Mouse (Mus musculus) hindbrain, embryonic 16.5 days (tissue): ENCODE results near the gene Erc2. TPM values are rescaled to one million over a fixed set of nuclear protein-coding genes. Genes with fewer than 3 reads are reported as not detected.

Experiments used
- ATAC-seq: fragments of 200-750 bp; cut with Nextera tagmentation; 2 replicates; pipeline ENCODE4 v1.8.0; 2017; ENCODE audit warnings: moderate TSS enrichment, moderate library complexity
- H3K27ac ChIP-seq: fragments of 300-500 bp; sonication (generic); 2 replicates; pipeline ENCODE4 v1.5.1; 2014; ENCODE audit warnings: low read depth, mild to moderate bottlenecking, control low read depth, low read length, moderate library complexity
- H3K27me3 ChIP-seq: fragments of 300-500 bp; sonication (generic); replicated peaks from 2 replicates; pipeline ENCODE4 v1.6.1; 2014; ENCODE audit warnings: low read length; ENCODE audit not compliant: control insufficient read depth, insufficient read depth
- H3K36me3 ChIP-seq: fragments of 300-500 bp; sonication (generic); 2 replicates; pipeline ENCODE4 v1.6.1; 2014; ENCODE audit warnings: mild to moderate bottlenecking, low read length, moderate library complexity, mixed read lengths; ENCODE audit not compliant: control insufficient read depth, insufficient read depth
- H3K4me1 ChIP-seq: fragments of 300-500 bp; sonication (generic); 2 replicates; pipeline ENCODE4 v1.6.1; 2014; ENCODE audit warnings: low read depth, low read length; ENCODE audit not compliant: control insufficient read depth, insufficient read depth
- H3K4me2 ChIP-seq: fragments of 300-500 bp; sonication (generic); 2 replicates; pipeline ENCODE4 v1.6.1; 2014; ENCODE audit warnings: mild to moderate bottlenecking, low read length, control low read depth, moderate library complexity
- H3K4me3 ChIP-seq: fragments of 300-500 bp; sonication (generic); 2 replicates; pipeline ENCODE4 v1.5.1; 2014; ENCODE audit warnings: mild to moderate bottlenecking, low read length, control low read depth, moderate library complexity
- H3K9ac ChIP-seq: fragments of 300-500 bp; sonication (generic); 2 replicates; pipeline ENCODE4 v1.6.1; 2014; ENCODE audit warnings: low read depth, mild to moderate bottlenecking, control low read depth, low read length, moderate library complexity
- H3K9me3 ChIP-seq: fragments of 300-500 bp; sonication (generic); 2 replicates; pipeline ENCODE4 v1.6.1; 2014; ENCODE audit warnings: mild to moderate bottlenecking, low read length, moderate library complexity; ENCODE audit not compliant: control insufficient read depth
- WGBS: fragments of 180-500 bp; shearing (Covaris S2); extraction: QIAGEN DNeasy Blood & Tissue Kit; methylation state at CpG from one replicate; pipeline ENCODE4 v1.1.7; 2014; 5-methylcytosine and 5-hydroxymethylcytosine counted together
- polyA plus RNA-seq: library from polyadenylated mRNA; unstranded; fragments of >200 nt; fragmentation: Nextera tagmentation; extraction: Ambion mirVana; gene quantifications from 2 replicates; pipeline ENCODE4 v1.2.1, GENCODE M21; 2015

Erc2 gene
- polyA plus RNA-seq, 1 experiment from 2014 or later: 73.8 TPM

DNA sequence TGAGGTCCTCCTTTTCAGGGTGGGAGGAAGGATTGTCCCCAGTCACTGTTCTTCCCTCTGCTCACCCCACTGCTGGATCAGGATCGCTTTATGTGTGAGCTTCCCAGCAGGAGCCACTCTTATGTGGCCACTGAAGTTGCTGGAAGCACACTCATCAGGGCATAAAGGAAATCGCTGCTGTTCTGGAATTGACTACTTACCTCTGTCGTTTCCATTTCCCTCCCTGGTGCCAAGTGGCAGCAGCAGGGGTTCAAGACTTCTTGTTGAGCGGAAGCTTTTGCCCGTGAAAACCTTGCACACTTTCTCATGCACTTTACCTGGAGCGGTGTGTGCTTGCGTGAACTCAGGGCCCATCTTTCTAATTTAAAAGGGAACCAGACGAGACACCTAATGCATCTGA is 652 bp upstream of the Erc2 start:
- no peaks in the 10 kb centered on the region for H3K27me3 ChIP-seq
- H3K36me3 ChIP-seq: no peaks in the 10 kb centered on the region
- H3K27ac ChIP-seq: no peak overlapping the region; the same call in 1 of the 2 replicates
- no peaks in the 10 kb centered on the region for H3K9me3 ChIP-seq
- H3K4me3 ChIP-seq: no peak overlapping the region
- 39% methylated on average over 8 of the region's 8 CpGs for WGBS
- no peak overlapping the region for H3K9ac ChIP-seq
- H3K4me2 ChIP-seq: peak overlapping the region; percentile 69
- H3K4me1 ChIP-seq: peaks cover 4% of the 10 kb centered on the region
- ATAC-seq: no peak

DNA sequence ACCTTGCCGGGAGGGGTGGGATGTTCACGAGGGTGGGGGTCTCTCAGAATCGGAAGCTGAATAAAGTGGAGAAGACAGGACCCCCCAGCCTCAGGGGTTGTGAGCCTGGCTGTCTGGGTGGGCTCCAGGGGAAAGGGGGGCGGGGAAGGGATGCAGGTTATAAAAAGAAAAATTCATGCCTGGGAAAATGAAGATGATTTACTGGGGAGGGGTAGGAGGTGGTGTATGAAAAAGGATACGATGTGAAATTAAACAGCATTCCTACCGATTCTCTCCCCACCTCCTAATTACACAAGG is 643 bp downstream of the Erc2 start:
- 3% methylated on average over 6 of the region's 6 CpGs for WGBS

DNA sequence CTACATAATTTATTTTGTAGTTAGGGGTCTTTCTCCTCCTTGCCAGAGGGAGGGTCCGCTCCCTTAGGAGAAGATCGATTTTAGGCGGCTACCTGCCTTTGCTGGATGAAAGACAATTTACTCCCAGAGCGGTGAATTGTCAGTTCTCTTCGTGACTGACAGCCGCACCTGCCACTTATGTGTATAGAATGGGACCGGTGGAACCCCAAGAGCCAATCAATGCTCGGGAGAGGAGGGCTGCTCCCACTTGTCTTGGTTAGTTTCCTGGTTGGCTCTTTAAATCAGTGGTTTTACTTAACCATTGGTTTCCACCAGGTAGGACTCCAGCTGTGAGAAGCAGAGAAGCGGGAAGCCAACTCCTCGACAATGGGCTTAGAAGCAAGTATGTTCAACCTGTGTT is 1.1 kb downstream of the Erc2 start:
- Histone ChIP-seq H3K4me2 (peak overlapping the region; percentile 69), H3K9me3 (no peaks in the 10 kb centered on the region), H3K27ac (peak overlapping the region; percentile 91; the same call in 1 of the 2 replicates), H3K27me3 (no peaks in the 10 kb centered on the region), H3K9ac (peak overlapping the region; percentile 88), H3K4me1 (peaks cover 4% of the 10 kb centered on the region), H3K4me3 (peak overlapping the region; percentile 81), H3K36me3 (no peaks in the 10 kb centered on the region)
- WGBS: 4% methylated on average over 10 of the region's 10 CpGs
- peak; percentile 74 for ATAC-seq

More for the DNA sequence above, 643 bp downstream of the Erc2 start:
- peak overlapping the region; percentile 91 for H3K27ac ChIP-seq
- peak overlapping the region; percentile 69 for H3K4me2 ChIP-seq
- peak overlapping the region; percentile 81 for H3K4me3 ChIP-seq
- H3K36me3 ChIP-seq: no peaks in the 10 kb centered on the region
- no peak; the same call in none of the 2 replicates for ATAC-seq
- peaks cover 4% of the 10 kb centered on the region for H3K4me1 ChIP-seq
- H3K9me3 ChIP-seq: no peaks in the 10 kb centered on the region
- H3K27me3 ChIP-seq: no peaks in the 10 kb centered on the region
- peak overlapping the region; percentile 88 for H3K9ac ChIP-seq

DNA sequence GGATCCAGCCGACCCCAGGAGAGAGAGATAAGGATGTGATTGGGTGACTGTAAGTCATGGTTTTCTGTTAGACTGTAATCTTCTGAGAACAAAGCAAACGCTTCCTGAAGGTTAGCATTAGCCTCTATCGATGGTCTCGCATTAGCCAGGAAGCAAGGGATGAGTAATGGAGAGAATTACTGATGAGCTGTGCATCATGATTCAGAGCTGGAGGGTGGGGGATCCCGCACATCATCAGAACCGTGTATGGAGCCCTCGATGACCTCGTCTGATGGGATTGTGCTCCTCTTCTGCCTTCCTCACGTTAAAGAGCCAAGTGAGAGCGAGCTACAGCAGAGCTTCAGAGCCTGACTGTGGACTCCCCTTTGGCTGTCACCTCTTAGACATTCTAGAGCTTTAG is 6.5 kb downstream of the Erc2 start:
- Histone ChIP-seq H3K9ac (no peak overlapping the region), H3K27me3 (no peaks in the 10 kb centered on the region), H3K36me3 (no peaks in the 10 kb centered on the region), H3K4me2 (no peak overlapping the region), H3K27ac (no peak overlapping the region), H3K9me3 (no peaks in the 10 kb centered on the region), H3K4me1 (peaks cover 14% of the 10 kb centered on the region), H3K4me3 (no peak overlapping the region)
- WGBS: 77% methylated on average over 10 of the region's 10 CpGs
- no peak for ATAC-seq

DNA sequence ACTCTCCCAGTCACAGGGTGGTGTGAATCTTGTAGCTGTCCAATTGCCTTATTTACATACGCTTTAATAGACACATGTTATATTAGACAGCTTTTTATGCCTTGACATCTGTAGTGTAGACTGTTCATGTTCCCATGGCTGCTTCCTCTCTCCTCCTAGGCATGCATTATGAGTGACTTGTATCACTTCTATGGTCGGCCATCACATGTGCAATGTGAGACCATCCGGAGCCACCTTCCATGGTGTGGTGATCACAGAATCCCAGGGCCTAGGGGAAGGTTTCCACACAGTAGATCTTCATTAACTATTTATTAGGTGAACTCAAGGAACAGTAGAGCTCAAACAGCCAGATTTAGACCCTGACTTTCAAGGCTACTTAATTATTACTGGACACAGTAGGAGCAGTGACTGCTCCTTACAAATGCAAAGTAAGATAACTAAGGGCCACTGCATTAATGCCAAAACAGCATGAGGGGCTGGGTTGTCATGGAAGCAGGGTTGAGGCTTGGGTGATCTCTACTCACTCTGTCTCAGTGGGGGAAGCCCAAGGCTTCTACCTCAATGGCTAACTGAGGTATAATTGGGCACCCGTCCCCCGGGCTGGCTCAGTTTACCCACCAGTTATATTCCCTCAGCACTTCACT is 7.3 kb downstream of the Erc2 start:
- Histone ChIP-seq H3K4me2 (no peak overlapping the region), H3K27ac (no peak overlapping the region), H3K36me3 (no peaks in the 10 kb centered on the region), H3K27me3 (no peaks in the 10 kb centered on the region), H3K4me3 (no peak overlapping the region), H3K9me3 (no peaks in the 10 kb centered on the region), H3K9ac (no peak overlapping the region), H3K4me1 (peaks cover 14% of the 10 kb centered on the region)
- peak; percentile 81 for ATAC-seq
- 25% methylated on average over 5 of the region's 5 CpGs for WGBS

DNA sequence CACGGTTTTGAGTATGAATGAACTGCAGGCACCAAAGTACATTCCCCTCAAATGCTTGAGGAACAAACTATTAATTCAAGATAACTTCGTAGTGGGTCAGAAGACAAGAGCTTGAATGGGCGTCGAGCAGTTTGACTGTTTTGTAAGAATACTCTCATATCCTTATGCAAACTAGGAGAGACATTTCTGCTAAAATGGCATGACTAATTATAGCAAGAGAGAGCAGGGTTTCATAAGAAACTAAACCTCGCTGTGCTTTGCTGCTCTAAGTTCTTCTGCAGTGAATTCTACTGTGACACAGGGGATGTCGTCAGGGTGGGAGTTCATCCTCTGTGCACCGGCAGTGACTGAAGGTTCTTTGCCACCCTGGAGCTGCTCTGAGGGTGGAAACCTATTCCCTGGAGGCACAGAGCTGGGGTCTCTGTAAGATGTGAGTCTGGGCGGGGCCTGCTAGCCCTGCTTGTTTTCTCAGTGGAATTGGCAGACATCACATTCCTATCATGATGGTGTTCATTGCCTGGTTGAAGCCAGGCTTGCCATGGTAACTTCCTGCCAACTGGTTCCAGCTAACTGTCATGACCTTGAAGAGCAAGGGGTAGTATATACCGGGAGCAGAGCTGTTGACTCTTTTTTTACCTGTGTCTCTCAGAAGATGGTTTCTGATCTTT is 8.9 kb downstream of the Erc2 start:
- H3K4me1 ChIP-seq: peaks cover 16% of the 10 kb centered on the region
- no peaks in the 10 kb centered on the region for H3K27me3 ChIP-seq
- no peak overlapping the region for H3K4me3 ChIP-seq
- no peaks in the 10 kb centered on the region for H3K9me3 ChIP-seq
- H3K27ac ChIP-seq: no peak overlapping the region
- no peak overlapping the region for H3K4me2 ChIP-seq
- H3K9ac ChIP-seq: no peak overlapping the region
- H3K36me3 ChIP-seq: no peaks in the 10 kb centered on the region
- 69% methylated on average over 9 of the region's 9 CpGs for WGBS
- no peak for ATAC-seq

DNA sequence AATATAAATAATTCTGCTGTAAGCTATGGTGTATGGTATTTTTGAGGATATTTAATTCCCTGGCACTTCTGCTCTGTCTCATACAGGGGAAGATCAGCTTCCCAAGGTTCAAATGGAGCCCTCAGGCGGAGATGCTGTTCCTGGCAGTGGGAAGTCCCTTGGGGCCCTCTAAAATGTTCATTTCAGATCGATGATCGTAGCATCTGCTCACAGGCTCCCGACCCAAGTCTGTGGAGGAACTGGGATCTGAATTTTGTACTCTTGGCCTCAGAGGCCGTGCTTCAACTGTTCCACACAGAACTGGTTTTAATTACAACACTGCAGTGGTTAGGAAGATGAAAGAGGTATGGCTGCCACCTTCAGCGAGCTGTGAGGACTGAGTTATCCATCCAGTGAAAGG is 12.5 kb downstream of the Erc2 start:
- Histone ChIP-seq H3K4me3 (no peak overlapping the region), H3K4me2 (no peak overlapping the region), H3K27me3 (no peaks in the 10 kb centered on the region), H3K9me3 (no peaks in the 10 kb centered on the region), H3K4me1 (peaks cover 13% of the 10 kb centered on the region), H3K27ac (no peak overlapping the region; the same call in 1 of the 2 replicates), H3K9ac (no peak overlapping the region), H3K36me3 (no peaks in the 10 kb centered on the region)
- 46% methylated on average over 6 of the region's 6 CpGs for WGBS
- ATAC-seq: 0 out of 2 replicates have a peak, but pooled peaks have one; percentile 11

DNA sequence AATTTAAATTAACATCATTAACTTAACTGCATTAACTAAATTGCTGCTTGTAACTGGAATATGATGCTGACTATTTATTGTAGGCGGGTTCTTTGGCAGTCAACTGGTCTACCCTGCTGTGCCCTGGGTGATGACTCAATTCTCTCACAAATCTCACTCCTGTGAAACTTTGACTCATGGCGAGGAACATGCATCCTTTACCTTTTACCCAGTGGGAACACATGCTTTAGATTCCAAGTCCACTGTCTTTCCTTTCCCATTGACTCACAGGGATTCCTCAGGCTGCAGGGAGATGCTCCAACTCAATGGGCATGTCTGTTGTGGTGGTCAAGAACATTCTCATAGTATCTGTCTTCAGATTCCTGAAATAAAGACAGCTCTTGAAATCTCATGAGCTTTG is 14.3 kb downstream of the Erc2 start:
- no peak overlapping the region for H3K4me3 ChIP-seq
- no peak for ATAC-seq
- peaks cover 7% of the 10 kb centered on the region; the same call in 1 of the 2 replicates for H3K4me1 ChIP-seq
- no peaks in the 10 kb centered on the region for H3K27me3 ChIP-seq
- H3K36me3 ChIP-seq: no peaks in the 10 kb centered on the region
- H3K9ac ChIP-seq: no peak overlapping the region
- no peak overlapping the region for H3K27ac ChIP-seq
- no peaks in the 10 kb centered on the region for H3K9me3 ChIP-seq
- H3K4me2 ChIP-seq: no peak overlapping the region
- 85% methylated on average over 2 of the region's 2 CpGs for WGBS

DNA sequence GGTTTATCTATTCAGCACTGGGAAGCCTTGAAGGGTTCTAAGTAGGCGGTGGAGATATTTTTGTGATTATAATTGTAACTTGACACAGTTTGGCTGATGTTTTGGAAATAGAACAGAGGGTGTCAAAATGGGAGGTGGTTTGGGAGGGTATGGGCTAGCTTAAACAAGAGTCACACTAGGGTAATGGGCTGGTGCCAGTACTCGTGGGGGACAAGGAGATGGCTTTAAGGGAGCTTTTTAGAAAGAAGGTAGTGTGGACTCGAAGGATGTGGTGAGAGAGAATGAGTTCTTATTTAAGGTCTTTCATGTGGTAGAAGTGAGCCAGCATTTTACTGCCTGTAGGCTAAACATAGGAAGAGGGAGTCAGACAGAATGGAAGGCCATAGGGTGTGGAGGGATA is 19.2 kb downstream of the Erc2 start:
- Histone ChIP-seq H3K4me3 (no peak overlapping the region), H3K9me3 (no peaks in the 10 kb centered on the region), H3K36me3 (no peaks in the 10 kb centered on the region), H3K9ac (no peak overlapping the region), H3K27ac (no peak overlapping the region), H3K27me3 (no peaks in the 10 kb centered on the region), H3K4me1 (no peaks in the 10 kb centered on the region), H3K4me2 (no peak overlapping the region)
- 89% methylated on average over 3 of the region's 3 CpGs for WGBS
- ATAC-seq: no peak
